Mouse (Mus musculus) frontal cortex, adult (tissue): Measurements from ENCODE around the gene Mthfsd.
A peak's percentile ranks its signal among the peaks of the same experiment; 100 is the strongest.

ENCODE experiments used
- ATAC-seq: cut with Nextera tagmentation; 2 replicates; pipeline ENCODE4 v1.9.2; 2017; ENCODE audit warnings: mild to moderate bottlenecking, moderate library complexity, mixed read lengths; ENCODE audit not compliant: low TSS enrichment

The Mthfsd gene

GRCm38 (mm10) chr8:121073174-121074107 lies 34.8 kb downstream of the Mthfsd start:
- ATAC-seq = no peak

GRCm38 (mm10) chr8:121072406-121073130 lies 35.6 kb downstream of the Mthfsd start:
- no peak for ATAC-seq

GRCm38 (mm10) chr8:121071454-121071853 lies 36.7 kb downstream of the Mthfsd start:
- ATAC-seq = no peak

- ATAC-seq = no peak
Measured at GRCm38 (mm10) chr8:121063649-121064048, 44.5 kb downstream of the Mthfsd start.

GRCm38 (mm10) chr8:121062521-121062920 lies 45.7 kb downstream of the Mthfsd start:
- ATAC-seq = no peak

- ATAC-seq = peak; percentile 69; the same call in 1 of the 2 replicates
Measured at GRCm38 (mm10) chr8:121059098-121059497, 49.1 kb downstream of the Mthfsd start.

- ATAC-seq = no peak
Measured at GRCm38 (mm10) chr8:121058081-121058480, 50.1 kb downstream of the Mthfsd start.

GRCm38 (mm10) chr8:121047441-121047840 lies 60.8 kb downstream of the Mthfsd start:
- ATAC-seq = no peak

- ATAC-seq = no peak
Measured at GRCm38 (mm10) chr8:121043719-121044440, 64.3 kb downstream of the Mthfsd start.
